Mouse (Mus musculus): Measurements from ENCODE around the gene Glyr1.

DNA sequence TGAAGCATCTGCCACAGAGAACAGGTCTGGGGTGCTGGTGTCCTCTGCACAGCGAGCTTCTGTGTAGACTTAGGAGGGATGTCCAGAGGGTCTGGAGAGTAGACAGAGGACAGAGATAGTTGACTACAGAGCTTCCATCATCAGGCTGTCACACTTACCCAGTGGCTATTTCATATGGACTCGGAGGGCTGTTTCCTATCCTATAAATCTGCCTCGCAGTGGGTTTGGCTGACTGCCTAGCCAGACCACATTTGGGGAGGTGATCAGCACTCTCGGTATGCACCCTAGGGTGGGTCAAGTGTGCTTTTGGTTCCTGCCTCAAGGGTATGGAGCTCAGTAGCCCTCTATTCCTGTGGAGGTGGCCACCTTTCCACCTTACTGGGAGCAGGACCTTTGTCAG is 35.5 kb upstream of the Glyr1 start:
- no peak for TF ChIP-seq POLR2A (IDR thresholded peaks at IDR 0.05; ENCODE audit: extremely low read depth, insufficient read depth, low read length)
- TF ChIP-seq CTCF (IDR thresholded peaks at IDR 0.05; ENCODE audit: extremely low read depth, insufficient read depth, low read length): no peak
